Mouse (Mus musculus): ENCODE data around the gene Mgll. TPM values are rescaled to one million over a fixed set of nuclear protein-coding genes. Genes with fewer than 3 reads are reported as not detected.

The Mgll gene
- 51.1 and 51.3 TPM in 2 replicates for polyA plus RNA-seq (2014; fragmentation: Nextera tagmentation; extraction: Ambion mirVana)

DNA sequence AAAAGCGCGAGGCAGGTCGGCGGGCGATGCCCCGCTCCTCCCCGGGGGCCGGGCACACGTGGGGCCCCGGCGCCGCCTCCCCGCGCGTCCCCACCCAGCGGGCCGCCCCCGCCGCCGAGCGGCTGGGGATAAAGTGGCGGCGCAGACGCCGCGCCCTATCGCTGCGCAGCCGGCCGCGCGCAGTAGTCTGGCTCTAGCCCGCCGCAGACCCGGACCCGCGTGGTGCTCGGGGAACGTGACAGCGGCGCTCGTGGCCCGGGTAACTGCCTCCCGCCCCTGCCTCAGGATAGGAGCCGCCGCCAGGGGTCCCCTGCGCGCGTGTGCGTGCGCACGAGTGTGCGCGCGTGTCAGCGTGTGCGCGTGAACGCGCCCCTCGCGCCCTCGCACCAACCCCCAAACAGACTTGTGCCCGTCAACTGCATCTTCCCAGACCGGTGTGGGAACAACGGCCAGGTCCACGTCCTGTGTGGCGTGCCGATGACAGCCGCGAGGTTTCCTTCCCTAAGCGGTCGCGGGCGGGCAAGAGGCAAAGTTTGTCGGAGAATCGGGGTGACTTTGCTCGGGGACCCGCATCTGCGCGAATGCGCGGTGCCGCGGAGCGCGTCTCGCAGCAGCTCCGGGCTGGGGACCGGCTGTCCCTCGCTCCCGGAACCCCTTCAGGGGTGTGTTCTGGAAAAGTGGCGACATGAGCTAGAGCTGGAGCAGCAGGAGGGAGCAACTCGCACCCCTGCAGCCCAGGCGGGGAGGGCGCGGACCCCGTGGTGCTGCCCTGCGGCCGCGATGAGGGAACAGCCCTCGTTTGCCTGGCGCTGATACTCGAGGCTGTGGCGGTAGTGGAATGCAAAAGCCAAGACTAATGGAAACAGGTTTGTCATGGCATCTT is at the start of gene Mgll:
Mgll (plus strand) TSS at position 100 of the 883 bp plus-strand sequence.
- Histone ChIP-seq H3K9ac (peak within 1 kb of the TSS; percentile 54), H3K4me2 (replicated peaks) (peak within 1 kb of the TSS; percentile 83), H3K27ac (peak within 1 kb of the TSS; percentile 51), H3K9me3 (ENCODE audit: control insufficient read depth, low read length) (no peaks in the 10 kb centered on the region), H3K4me3 (replicated peaks; ENCODE audit: low read length) (peak within 1 kb of the TSS; percentile 50), H3K4me1 (replicated peaks; ENCODE audit: control insufficient read depth, insufficient read depth, low read length) (peaks cover 7% of the 10 kb centered on the region; the same call in 1 of the 2 replicates), H3K27me3 (ENCODE audit: control insufficient read depth, insufficient read depth, low read length) (peaks cover 9% of the 10 kb centered on the region), H3K36me3 (replicated peaks; ENCODE audit: control insufficient read depth, insufficient read depth) (no peaks in the 10 kb centered on the region)
- peak; percentile 77 for DNase-seq (ENCODE audit: low spot score)
- WGBS: under 1% methylated on average over 89 of the region's 105 CpGs
- ATAC-seq (ENCODE audit: low FRiP score): peak; percentile 90

DNA sequence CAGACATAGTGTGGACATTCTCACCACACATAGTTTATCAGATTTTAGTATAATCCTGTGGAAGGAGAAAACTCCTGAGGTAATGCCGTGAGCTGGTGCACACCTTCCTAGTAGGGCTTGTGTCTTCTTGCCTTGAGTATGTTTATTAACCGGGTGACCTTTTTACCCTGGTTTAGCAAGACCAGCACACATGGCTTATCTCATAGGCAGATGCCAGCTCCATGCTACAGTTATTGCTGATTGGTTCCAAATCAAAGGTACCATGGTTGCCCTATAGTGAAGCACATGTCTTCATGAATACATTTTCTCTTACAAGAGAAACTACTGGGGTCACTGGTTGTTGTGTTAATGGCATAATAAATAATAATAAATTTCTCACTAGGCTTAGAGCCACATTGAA is 48.4 kb upstream of the Mgll start:
- Histone ChIP-seq H3K27ac (no peak overlapping the region), H3K27me3 (ENCODE audit: control insufficient read depth, insufficient read depth, low read length) (no peaks in the 10 kb centered on the region), H3K4me2 (replicated peaks) (no peak overlapping the region), H3K9me3 (ENCODE audit: control insufficient read depth, low read length) (no peaks in the 10 kb centered on the region), H3K4me1 (replicated peaks; ENCODE audit: control insufficient read depth, insufficient read depth, low read length) (no peaks in the 10 kb centered on the region), H3K36me3 (replicated peaks; ENCODE audit: control insufficient read depth, insufficient read depth) (no peaks in the 10 kb centered on the region), H3K9ac (no peak overlapping the region), H3K4me3 (replicated peaks; ENCODE audit: low read length) (no peak overlapping the region)
- ATAC-seq (ENCODE audit: low FRiP score) (no peak), DNase-seq (ENCODE audit: low spot score) (no peak)
- 94% methylated on average over 2 of the region's 2 CpGs for WGBS

DNA sequence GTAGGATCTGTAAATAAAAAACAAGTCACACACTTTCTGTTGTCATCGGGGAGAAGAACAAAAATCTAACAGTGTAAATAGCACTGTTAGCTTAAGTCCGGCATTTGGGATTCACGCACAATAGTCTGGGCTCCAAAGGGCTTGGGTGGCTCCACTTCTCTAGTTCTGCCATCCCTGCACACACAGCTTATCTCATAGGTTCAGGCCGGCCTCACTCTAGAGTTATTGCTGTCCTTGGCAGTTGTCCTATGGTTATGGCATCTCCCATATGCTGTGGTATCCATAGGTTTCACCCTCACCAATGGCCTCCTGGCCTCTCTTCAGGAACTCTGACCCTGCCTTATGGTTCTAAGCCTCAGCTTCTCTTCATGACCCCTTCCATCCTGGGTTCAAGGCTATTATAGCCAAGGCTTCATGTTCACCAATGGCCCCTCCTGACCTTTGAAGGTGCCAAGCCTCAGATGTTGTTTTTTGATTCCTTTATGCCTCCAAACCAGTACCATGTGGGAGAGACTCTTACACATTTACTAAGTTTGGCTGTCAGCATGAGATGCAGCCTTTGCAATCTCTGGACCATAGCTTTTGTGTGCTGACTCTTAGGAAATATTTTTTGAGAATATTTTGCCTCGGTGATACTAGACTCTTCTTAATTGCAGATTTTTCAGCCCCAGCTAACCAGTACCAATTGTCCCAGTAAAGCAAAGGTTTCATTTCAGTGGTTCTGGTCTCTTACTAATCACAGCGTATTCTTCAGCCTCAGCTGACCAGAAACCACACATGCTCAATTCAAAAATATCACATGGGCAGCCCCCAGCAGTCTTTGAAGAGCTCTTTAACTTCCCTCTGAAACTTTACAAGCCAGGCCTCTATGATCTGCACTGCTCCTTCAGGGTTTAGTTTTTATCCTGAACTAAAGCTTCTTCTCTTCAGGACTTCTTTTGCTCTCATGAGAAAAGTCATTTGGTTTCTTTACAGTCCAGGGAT is 47.2 kb upstream of the Mgll start:
- no peak overlapping the region for H3K4me3 ChIP-seq (replicated peaks; ENCODE audit: low read length)
- no peaks in the 10 kb centered on the region for H3K36me3 ChIP-seq (replicated peaks; ENCODE audit: control insufficient read depth, insufficient read depth)
- no peak overlapping the region for H3K27ac ChIP-seq
- WGBS: 90% methylated on average over 6 of the region's 6 CpGs
- no peak overlapping the region for H3K9ac ChIP-seq
- H3K9me3 ChIP-seq (ENCODE audit: control insufficient read depth, low read length): no peaks in the 10 kb centered on the region
- no peak for ATAC-seq (ENCODE audit: low FRiP score)
- no peak overlapping the region for H3K4me2 ChIP-seq (replicated peaks)
- no peaks in the 10 kb centered on the region for H3K4me1 ChIP-seq (replicated peaks; ENCODE audit: control insufficient read depth, insufficient read depth, low read length)
- no peak for DNase-seq (ENCODE audit: low spot score)
- no peaks in the 10 kb centered on the region for H3K27me3 ChIP-seq (ENCODE audit: control insufficient read depth, insufficient read depth, low read length)

DNA sequence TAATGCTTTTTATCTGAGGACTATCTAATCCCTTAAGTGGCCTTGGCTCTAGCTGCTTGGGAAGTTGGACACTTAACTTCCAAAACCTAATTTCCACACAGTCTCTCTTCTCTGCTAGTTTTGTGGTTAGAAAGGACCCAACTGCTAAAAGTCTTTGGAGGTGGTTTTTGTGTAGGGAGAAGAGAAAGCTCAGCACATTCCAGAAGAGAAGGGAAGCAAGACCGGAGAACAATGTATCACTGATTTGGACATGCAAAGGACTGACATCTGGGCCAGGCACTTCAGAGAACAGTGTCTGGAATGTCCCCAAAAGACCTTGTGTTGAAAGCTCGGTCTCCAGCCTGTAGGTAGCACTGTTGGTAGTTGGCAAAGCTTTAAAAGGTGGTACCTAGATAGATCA is 46.5 kb upstream of the Mgll start:
- ATAC-seq (ENCODE audit: low FRiP score) (no peak), DNase-seq (ENCODE audit: low spot score) (no peak)
- no peak overlapping the region for H3K9ac ChIP-seq
- H3K27me3 ChIP-seq (ENCODE audit: control insufficient read depth, insufficient read depth, low read length): no peaks in the 10 kb centered on the region
- H3K9me3 ChIP-seq (ENCODE audit: control insufficient read depth, low read length): no peaks in the 10 kb centered on the region
- H3K4me3 ChIP-seq (replicated peaks; ENCODE audit: low read length): no peak overlapping the region
- H3K27ac ChIP-seq: no peak overlapping the region
- H3K4me2 ChIP-seq (replicated peaks): no peak overlapping the region
- WGBS: 73% methylated on average over 2 of the region's 2 CpGs
- no peaks in the 10 kb centered on the region for H3K4me1 ChIP-seq (replicated peaks; ENCODE audit: control insufficient read depth, insufficient read depth, low read length)
- no peaks in the 10 kb centered on the region for H3K36me3 ChIP-seq (replicated peaks; ENCODE audit: control insufficient read depth, insufficient read depth)

DNA sequence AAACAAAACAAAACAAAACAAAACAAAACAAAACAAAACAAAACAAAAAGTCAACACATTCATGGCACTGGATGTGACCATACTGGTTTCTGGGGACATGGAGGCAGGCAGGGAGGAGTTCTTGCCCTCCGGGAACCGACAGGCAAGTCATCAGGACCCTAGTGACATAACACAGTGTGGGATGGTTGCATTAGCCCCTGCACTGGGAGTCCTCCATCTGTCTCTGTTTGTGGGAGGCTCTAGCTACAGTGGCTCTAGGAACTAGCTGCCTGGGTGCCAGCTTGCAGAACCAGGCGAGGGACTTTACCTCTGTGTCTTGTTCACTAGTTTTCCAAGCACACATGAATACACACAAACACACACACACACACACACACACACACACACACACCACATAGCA is 43.2 kb upstream of the Mgll start:
- H3K27me3 ChIP-seq (ENCODE audit: control insufficient read depth, insufficient read depth, low read length): no peaks in the 10 kb centered on the region
- H3K9ac ChIP-seq: no peak overlapping the region
- 92% methylated on average over 3 of the region's 3 CpGs for WGBS
- H3K36me3 ChIP-seq (replicated peaks; ENCODE audit: control insufficient read depth, insufficient read depth): no peaks in the 10 kb centered on the region
- DNase-seq (ENCODE audit: low spot score): no peak
- no peak overlapping the region for H3K4me3 ChIP-seq (replicated peaks; ENCODE audit: low read length)
- H3K9me3 ChIP-seq (ENCODE audit: control insufficient read depth, low read length): no peaks in the 10 kb centered on the region
- no peak overlapping the region for H3K27ac ChIP-seq
- 0 out of 2 replicates have a peak, but pooled peaks cover 7% of the 10 kb centered on the region for H3K4me1 ChIP-seq (replicated peaks; ENCODE audit: control insufficient read depth, insufficient read depth, low read length)
- no peak for ATAC-seq (ENCODE audit: low FRiP score)
- no peak overlapping the region for H3K4me2 ChIP-seq (replicated peaks)

DNA sequence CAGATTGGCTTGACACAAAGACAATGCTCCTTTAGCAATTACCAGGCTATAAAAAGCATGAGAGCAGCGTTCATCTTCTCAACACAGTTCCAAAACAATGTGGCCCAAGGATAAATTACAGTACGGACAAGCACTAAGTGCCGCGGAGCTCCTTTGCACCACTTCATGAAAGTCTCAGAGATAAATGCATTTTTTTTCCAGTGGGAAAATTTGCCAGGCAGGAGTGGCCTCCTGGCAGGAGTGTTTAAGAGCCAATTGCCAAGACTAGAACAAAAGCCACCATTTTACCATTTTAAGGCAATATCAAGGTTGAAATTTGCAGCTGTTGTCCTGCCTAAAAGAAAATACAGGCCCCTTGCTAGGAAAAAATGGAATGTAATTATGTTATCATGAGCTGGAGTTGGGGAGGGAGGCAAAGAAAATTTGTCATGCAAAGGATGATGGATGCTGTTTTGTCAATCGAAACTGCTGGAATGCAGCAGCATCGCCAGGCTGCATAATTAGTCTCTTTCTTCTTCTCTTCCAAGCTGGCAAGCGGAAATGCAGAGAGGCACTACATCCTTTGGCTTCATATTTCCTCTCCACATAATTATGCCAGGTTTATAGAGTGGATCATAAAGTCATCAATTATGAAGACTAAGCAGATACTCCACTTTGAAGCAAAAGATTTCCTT is 40.7 kb upstream of the Mgll start:
- Histone ChIP-seq H3K9ac (no peak overlapping the region), H3K27ac (peak overlapping the region; percentile 71), H3K27me3 (ENCODE audit: control insufficient read depth, insufficient read depth, low read length) (no peaks in the 10 kb centered on the region), H3K4me1 (replicated peaks; ENCODE audit: control insufficient read depth, insufficient read depth, low read length) (0 out of 2 replicates have a peak, but pooled peaks cover 7% of the 10 kb centered on the region), H3K4me3 (replicated peaks; ENCODE audit: low read length) (no peak overlapping the region), H3K36me3 (replicated peaks; ENCODE audit: control insufficient read depth, insufficient read depth) (no peaks in the 10 kb centered on the region), H3K4me2 (replicated peaks) (no peak overlapping the region), H3K9me3 (ENCODE audit: control insufficient read depth, low read length) (no peaks in the 10 kb centered on the region)
- DNase-seq (ENCODE audit: low spot score) (peak; percentile 49), ATAC-seq (ENCODE audit: low FRiP score) (no peak)
- 41% methylated on average over 7 of the region's 7 CpGs for WGBS

DNA sequence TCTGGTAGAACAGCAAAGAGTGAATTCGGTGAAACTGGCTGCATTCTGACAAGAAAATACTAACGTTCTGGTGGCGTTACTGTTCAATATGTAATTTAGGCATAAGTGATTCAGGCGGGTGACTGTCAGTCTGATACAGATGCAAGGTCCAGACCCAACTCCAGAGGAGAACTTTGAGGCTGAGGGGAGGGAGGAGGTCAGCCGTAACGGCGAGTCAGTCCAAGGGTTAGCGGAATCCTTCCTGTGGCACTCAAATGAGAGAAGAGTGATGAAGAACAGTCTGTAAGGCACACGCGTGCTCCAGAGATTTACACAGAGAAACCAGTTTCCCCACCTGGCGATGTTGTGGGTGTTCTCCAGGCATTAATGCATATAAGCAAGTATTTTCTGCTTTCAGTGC is 36.0 kb upstream of the Mgll start:
- no peak overlapping the region for H3K4me2 ChIP-seq (replicated peaks)
- H3K27me3 ChIP-seq (ENCODE audit: control insufficient read depth, insufficient read depth, low read length): no peaks in the 10 kb centered on the region
- no peak for DNase-seq (ENCODE audit: low spot score)
- 0 out of 2 replicates have a peak, but pooled peaks cover 6% of the 10 kb centered on the region for H3K4me1 ChIP-seq (replicated peaks; ENCODE audit: control insufficient read depth, insufficient read depth, low read length)
- no peaks in the 10 kb centered on the region for H3K36me3 ChIP-seq (replicated peaks; ENCODE audit: control insufficient read depth, insufficient read depth)
- ATAC-seq (ENCODE audit: low FRiP score): no peak
- H3K4me3 ChIP-seq (replicated peaks; ENCODE audit: low read length): no peak overlapping the region
- H3K27ac ChIP-seq: no peak overlapping the region
- no peak overlapping the region for H3K9ac ChIP-seq
- no peaks in the 10 kb centered on the region for H3K9me3 ChIP-seq (ENCODE audit: control insufficient read depth, low read length)
- WGBS: 91% methylated on average over 11 of the region's 11 CpGs

DNA sequence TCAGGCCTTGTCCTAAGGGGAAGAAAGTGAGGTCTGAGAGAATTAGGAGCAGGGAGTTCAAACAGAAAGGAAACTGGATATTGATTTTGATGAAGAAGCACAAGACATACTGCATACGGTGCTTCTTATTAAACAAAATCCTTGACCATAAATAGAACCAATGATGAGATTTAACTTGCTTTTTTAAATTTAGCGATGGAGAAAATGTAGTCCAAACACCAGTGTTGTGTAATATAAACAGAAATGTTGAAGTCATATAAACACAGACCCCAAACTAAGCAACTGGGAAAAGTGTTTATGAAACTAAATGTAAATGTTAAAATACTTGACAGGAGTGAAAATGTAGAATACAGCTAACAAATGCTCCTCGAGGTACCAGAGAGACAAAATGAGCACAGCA is 35.5 kb upstream of the Mgll start:
- Histone ChIP-seq H3K9ac (no peak overlapping the region), H3K4me1 (replicated peaks; ENCODE audit: control insufficient read depth, insufficient read depth, low read length) (0 out of 2 replicates have a peak, but pooled peaks cover under 1% of the 10 kb centered on the region), H3K4me3 (replicated peaks; ENCODE audit: low read length) (no peak overlapping the region), H3K9me3 (ENCODE audit: control insufficient read depth, low read length) (no peaks in the 10 kb centered on the region), H3K27me3 (ENCODE audit: control insufficient read depth, insufficient read depth, low read length) (no peaks in the 10 kb centered on the region), H3K4me2 (replicated peaks) (no peak overlapping the region), H3K27ac (no peak overlapping the region), H3K36me3 (replicated peaks; ENCODE audit: control insufficient read depth, insufficient read depth) (no peaks in the 10 kb centered on the region)
- DNase-seq (ENCODE audit: low spot score) (no peak), ATAC-seq (ENCODE audit: low FRiP score) (no peak)
- WGBS: 72% methylated on average over 3 of the region's 3 CpGs
